ENCODE assay signal across 26 mouse cellular contexts in genomic region chr12:104715453-104715852, GRCm38 (mm10). TPM values are rescaled to one million over a fixed set of nuclear protein-coding genes. Genes with fewer than 3 reads are reported as not detected.
A peak's percentile ranks its signal among the peaks of the same experiment; 100 is the strongest.
DNase-seq lines count a peak whose midpoint lies in the region; ATAC-seq lines count a peak whose summit lies in the region.
"Had no signal": no experiment of that assay in that cellular context is flagged by ENCODE, and none has a peak within 500 bp of the region (broad histone marks: within the 10 kb centered on the region; RNA-seq: fewer than 3 reads in every experiment).

No protein-coding gene starts in this region.

- H3K4me1 ChIP-seq in embryonic facial prominence, embryonic 10.5 days, result peaks cover 31% of the 10 kb centered on the region
- no peaks in the 10 kb centered on the region for H3K4me1 ChIP-seq in midbrain, embryonic 14.5 days (ENCODE audit: control insufficient read depth, insufficient read depth, low read length)
- H3K4me1 ChIP-seq: forebrain, embryonic 12.5 days; hindbrain, embryonic 10.5 days; hindbrain, embryonic 13.5 days; intestine, embryonic 15.5 days had no signal

- no peak overlapping the region for H3K4me3 ChIP-seq in embryonic facial prominence, embryonic 10.5 days
- H3K4me3 ChIP-seq in midbrain, embryonic 14.5 days (replicated peaks; ENCODE audit: low read depth, low read length), result no peak overlapping the region
- H3K4me3 ChIP-seq: embryonic facial prominence, embryonic 13.5 days; erythroblast, embryonic 14.5 days; forebrain, embryonic 12.5 days; forebrain, embryonic 15.5 days; heart, embryonic 12.5 days; heart, embryonic 15.5 days; hindbrain, embryonic 10.5 days; hindbrain, embryonic 13.5 days; intestine, embryonic 15.5 days had no signal

- ATAC-seq in megakaryocyte, adult 5-6 weeks (ENCODE audit: poor library complexity, severe bottlenecking), result peak; percentile 35; the same call in 1 of the 2 replicates
- ATAC-seq in midbrain, embryonic 14.5 days (ENCODE audit: low FRiP score, low TSS enrichment), result no peak
- ATAC-seq: forebrain, embryonic 15.5 days; hindbrain, embryonic 16.5 days; intestine, embryonic 15.5 days; Patski had no signal

- 94% methylated on average over 5 of the region's 5 CpGs for WGBS in embryonic facial prominence, embryonic 10.5 days
- WGBS in midbrain, embryonic 14.5 days, result 92% methylated on average over 5 of the region's 5 CpGs

- H3K9ac ChIP-seq in midbrain, embryonic 14.5 days (replicated peaks; ENCODE audit: low read length), result no peak overlapping the region
- H3K9ac ChIP-seq: embryonic facial prominence, embryonic 13.5 days; forebrain, embryonic 12.5 days; forebrain, embryonic 15.5 days; heart, embryonic 12.5 days; heart, embryonic 15.5 days; hindbrain, embryonic 13.5 days; intestine, embryonic 15.5 days had no signal

- DNase-seq in Muller cell, postnatal 12 days (ENCODE audit: inconsistent ontology term), result peak; percentile 62
- no peak for DNase-seq in embryonic facial prominence, embryonic 10.5 days (ENCODE audit: low spot score)
- DNase-seq in retina, embryonic 14.5 days (ENCODE audit: low spot score), result no peak
- DNase-seq in midbrain, embryonic 14.5 days, result no peak
- no peak for DNase-seq in left cerebral cortex, adult 8-10 months (ENCODE audit: low spot score in 2 of 2)
- DNase-seq: adrenal gland, adult 2 months; adrenal gland, postnatal 14 days; cerebellum, adult 11 months; cerebellum, adult 2 months; cerebellum, postnatal 10 days; cerebellum, postnatal 36 days; gastrocnemius, postnatal 25 days; heart, postnatal 10 days; heart, postnatal 36 days had no signal

- 0 out of 2 replicates have a peak overlapping the region, but pooled peaks have one; percentile 37 for H3K27ac ChIP-seq in embryonic facial prominence, embryonic 10.5 days (replicated peaks)
- H3K27ac ChIP-seq in midbrain, embryonic 14.5 days (replicated peaks; ENCODE audit: low read depth, low read length), result no peak overlapping the region
- H3K27ac ChIP-seq: embryonic facial prominence, embryonic 13.5 days; forebrain, embryonic 12.5 days; forebrain, embryonic 15.5 days; heart, embryonic 15.5 days; hindbrain, embryonic 10.5 days; hindbrain, embryonic 13.5 days; intestine, embryonic 15.5 days had no signal

- H3K36me3 ChIP-seq in embryonic facial prominence, embryonic 10.5 days (replicated peaks), result peaks cover 84% of the 10 kb centered on the region
- H3K36me3 ChIP-seq in midbrain, embryonic 14.5 days (ENCODE audit: control insufficient read depth, insufficient read depth, low read length), result peaks cover 56% of the 10 kb centered on the region

- no peaks in the 10 kb centered on the region for H3K27me3 ChIP-seq in embryonic facial prominence, embryonic 10.5 days (replicated peaks; ENCODE audit: low read depth, poor library complexity, severe bottlenecking)
- no peaks in the 10 kb centered on the region for H3K27me3 ChIP-seq in midbrain, embryonic 14.5 days (ENCODE audit: control insufficient read depth, insufficient read depth, low read length)
- H3K27me3 ChIP-seq: embryonic facial prominence, embryonic 13.5 days; forebrain, embryonic 12.5 days; forebrain, embryonic 15.5 days; heart, embryonic 12.5 days; heart, embryonic 15.5 days; hindbrain, embryonic 13.5 days; intestine, embryonic 15.5 days; Patski had no signal

- no peaks in the 10 kb centered on the region for H3K9me3 ChIP-seq in embryonic facial prominence, embryonic 10.5 days
- no peaks in the 10 kb centered on the region for H3K9me3 ChIP-seq in midbrain, embryonic 14.5 days (ENCODE audit: control insufficient read depth, low read length)
- H3K9me3 ChIP-seq: embryonic facial prominence, embryonic 13.5 days; forebrain, embryonic 12.5 days; forebrain, embryonic 15.5 days; heart, embryonic 12.5 days; heart, embryonic 15.5 days; hindbrain, embryonic 10.5 days; hindbrain, embryonic 13.5 days; intestine, embryonic 15.5 days had no signal

- no peak overlapping the region for H3K4me2 ChIP-seq in midbrain, embryonic 14.5 days (ENCODE audit: low read length)
- H3K4me2 ChIP-seq: embryonic facial prominence, embryonic 13.5 days; forebrain, embryonic 12.5 days; forebrain, embryonic 15.5 days; heart, embryonic 12.5 days; heart, embryonic 15.5 days; hindbrain, embryonic 13.5 days; intestine, embryonic 15.5 days had no signal

RNA-seq across cellular contexts. Expression of gene Dicer1, which starts 36.3 kb away (rescaled TPM):
- polyA plus RNA-seq in embryonic facial prominence, embryonic 10.5 days (2016; fragmentation: Nextera tagmentation; extraction: Ambion mirVana), result 52.6 and 54.6 TPM in 2 replicates
- total RNA-seq in megakaryocyte, adult 5-6 weeks (2015), result 33.5 and 40.3 TPM in 2 replicates
- total RNA-seq in megakaryocyte, adult 5-6 weeks (2017), result 24.5 and 41.5 TPM in 2 replicates
- polyA plus RNA-seq in midbrain, embryonic 14.5 days (2014; fragmentation: Nextera tagmentation; extraction: Ambion mirVana), result 34.2 and 37.9 TPM in 2 replicates
- total RNA-seq in left cerebral cortex, adult 8-10 months (2022), result 10 to 100 TPM; 39.3 to 42.8 (median 40.4) TPM
